Mouse (Mus musculus) embryonic facial prominence, embryonic 10.5 days (tissue): ENCODE data around the gene 1700012B07Rik. TPM values are rescaled to one million over a fixed set of nuclear protein-coding genes. Genes with fewer than 3 reads are reported as not detected.

Experiments used
- polyA plus RNA-seq: library from polyadenylated mRNA; unstranded; fragments of >200 nt; fragmentation: Nextera tagmentation; extraction: Ambion mirVana; gene quantifications from 2 replicates; pipeline ENCODE4 v1.2.1, GENCODE M21; 2016

1700012B07Rik gene
- polyA plus RNA-seq, 1 experiment from 2014 or later = not detected

Other genes starting within 250 kb of the 1700012B07Rik start
- gene Wipi1, start 216.1 kb downstream of the 1700012B07Rik start, polyA plus RNA-seq = 20.7 and 25.3 TPM in 2 replicates
- gene Prkar1a, start 178.6 kb downstream of the 1700012B07Rik start, polyA plus RNA-seq = 328 and 349 TPM in 2 replicates
- gene Fam20a, start 105.8 kb downstream of the 1700012B07Rik start, polyA plus RNA-seq = 0.69 and 1.1 TPM in 2 replicates
- 0.37 and 0.38 TPM in 2 replicates for gene Abca8b, start 167.8 kb upstream of the 1700012B07Rik start, polyA plus RNA-seq